Mouse (Mus musculus): ENCODE results near the gene Nup35.
A peak's percentile ranks its signal among the peaks of the same experiment; 100 is the strongest.

The Nup35 gene

GRCm38 (mm10) chr2:80616854-80617737 lies at the start of gene Nup35, which contains the start of gene Dusp19:
TSS of gene Nup35 (plus strand) at chr2:80617236.
TSS of gene Dusp19 (plus strand) at chr2:80617045.
- peak; percentile 83 for DNase-seq (ENCODE audit: low read depth, low spot score)

- no peak for DNase-seq (ENCODE audit: low read depth, low spot score)
Observed at GRCm38 (mm10) chr2:80567411-80567810, 49.6 kb upstream of the Nup35 start.

GRCm38 (mm10) chr2:80570656-80571055 lies 46.4 kb upstream of the Nup35 start:
- no peak for DNase-seq (ENCODE audit: low read depth, low spot score)

- no peak for DNase-seq (ENCODE audit: low read depth, low spot score)
Observed at GRCm38 (mm10) chr2:80577286-80577685, 39.8 kb upstream of the Nup35 start.

- DNase-seq (ENCODE audit: low read depth, low spot score), result no peak
Observed at GRCm38 (mm10) chr2:80579253-80579891, 37.7 kb upstream of the Nup35 start.

- peak; percentile 23 for DNase-seq (ENCODE audit: low read depth, low spot score)
Observed at GRCm38 (mm10) chr2:80580311-80580961, 36.6 kb upstream of the Nup35 start.

GRCm38 (mm10) chr2:80581043-80581711 lies 35.9 kb upstream of the Nup35 start, which contains the start of gene Nckap1:
TSS of gene Nckap1 (minus strand) at chr2:80581380.
- peak; percentile 74 for DNase-seq (ENCODE audit: low read depth, low spot score)

- no peak for DNase-seq (ENCODE audit: low read depth, low spot score)
Observed at GRCm38 (mm10) chr2:80582356-80582755, 34.7 kb upstream of the Nup35 start.

GRCm38 (mm10) chr2:80594215-80594918 lies 22.7 kb upstream of the Nup35 start:
- no peak for DNase-seq (ENCODE audit: low read depth, low spot score)

- no peak for DNase-seq (ENCODE audit: low read depth, low spot score)
Observed at GRCm38 (mm10) chr2:80596960-80597359, 20.1 kb upstream of the Nup35 start.

- no peak for DNase-seq (ENCODE audit: low read depth, low spot score)
Observed at GRCm38 (mm10) chr2:80599850-80600249, 17.2 kb upstream of the Nup35 start.

GRCm38 (mm10) chr2:80600611-80601010 lies 16.4 kb upstream of the Nup35 start:
- no peak for DNase-seq (ENCODE audit: low read depth, low spot score)

GRCm38 (mm10) chr2:80602756-80603155 lies 14.3 kb upstream of the Nup35 start:
- DNase-seq (ENCODE audit: low read depth, low spot score), result no peak

- no peak for DNase-seq (ENCODE audit: low read depth, low spot score)
Observed at GRCm38 (mm10) chr2:80603771-80604426, 13.1 kb upstream of the Nup35 start.

GRCm38 (mm10) chr2:80612286-80612685 lies 4.8 kb upstream of the Nup35 start:
- DNase-seq (ENCODE audit: low read depth, low spot score), result no peak

- no peak for DNase-seq (ENCODE audit: low read depth, low spot score)
Observed at GRCm38 (mm10) chr2:80612796-80613195, 4.2 kb upstream of the Nup35 start.

- DNase-seq (ENCODE audit: low read depth, low spot score), result no peak
Observed at GRCm38 (mm10) chr2:80618991-80619390, 2.0 kb downstream of the Nup35 start.

- no peak for DNase-seq (ENCODE audit: low read depth, low spot score)
Observed at GRCm38 (mm10) chr2:80621921-80622320, 4.9 kb downstream of the Nup35 start.

GRCm38 (mm10) chr2:80624523-80624922 lies 7.5 kb downstream of the Nup35 start:
- no peak for DNase-seq (ENCODE audit: low read depth, low spot score)

- DNase-seq (ENCODE audit: low read depth, low spot score), result no peak
Observed at GRCm38 (mm10) chr2:80632336-80633026, 15.4 kb downstream of the Nup35 start.
